Mouse (Mus musculus) forebrain, embryonic 14.5 days (tissue): ENCODE data around the gene Scn4a. TPM values are rescaled to one million over a fixed set of nuclear protein-coding genes. Genes with fewer than 3 reads are reported as not detected.

Experiments used
- ATAC-seq: fragments of 200-750 bp; cut with Nextera tagmentation; 2 replicates; pipeline ENCODE4 v1.8.0; 2017; ENCODE audit warnings: mild to moderate bottlenecking, moderate library complexity
- DNase-seq: peaks from one replicate; pipeline ENCODE4 v3.0.0-alpha.2; 2015; ENCODE audit warnings: low spot score
- H3K27ac ChIP-seq: fragments of 300-500 bp; sonication (generic); 2 replicates; pipeline ENCODE4 v1.5.1; 2014; ENCODE audit warnings: low read depth, mild to moderate bottlenecking, control low read depth, low read length, moderate library complexity
- H3K27me3 ChIP-seq: fragments of 300-500 bp; sonication (generic); replicated peaks from 2 replicates; pipeline ENCODE4 v1.6.1; 2014; ENCODE audit warnings: low read length, control low read depth, mixed read lengths; ENCODE audit not compliant: control insufficient read depth, insufficient read depth
- H3K36me3 ChIP-seq: fragments of 300-500 bp; sonication (generic); 2 replicates; pipeline ENCODE4 v1.6.1; 2014; ENCODE audit warnings: low read length, control low read depth; ENCODE audit not compliant: control insufficient read depth, insufficient read depth
- H3K4me1 ChIP-seq: fragments of 300-500 bp; sonication (generic); 2 replicates; pipeline ENCODE4 v1.6.1; 2014; ENCODE audit warnings: antibody characterized with exemption, low read length, control low read depth; ENCODE audit not compliant: control insufficient read depth, insufficient read depth
- H3K4me2 ChIP-seq: fragments of 300-500 bp; sonication (generic); 2 replicates; pipeline ENCODE4 v1.6.1; 2014; ENCODE audit warnings: mild to moderate bottlenecking, control low read depth, low read length
- H3K4me3 ChIP-seq: fragments of 300-500 bp; sonication (generic); 2 replicates; pipeline ENCODE4 v1.5.1; 2014; ENCODE audit warnings: low read depth, low read length, control low read depth
- H3K9ac ChIP-seq: fragments of 300-500 bp; sonication (generic); 2 replicates; pipeline ENCODE4 v1.6.1; 2014; ENCODE audit warnings: mild to moderate bottlenecking, low read length, control low read depth, moderate library complexity
- H3K9me3 ChIP-seq: fragments of 300-500 bp; sonication (generic); replicated peaks from 2 replicates; pipeline ENCODE4 v1.6.1; 2016; ENCODE audit warnings: low read length, control low read depth, mixed read lengths; ENCODE audit not compliant: control insufficient read depth
- WGBS: fragments of 180-500 bp; shearing (Covaris S2); extraction: QIAGEN DNeasy Blood & Tissue Kit; methylation state at CpG from one replicate; pipeline ENCODE4 v1.1.7; 2014; 5-methylcytosine and 5-hydroxymethylcytosine counted together
- polyA plus RNA-seq: library from polyadenylated mRNA; unstranded; fragments of >200 nt; fragmentation: Nextera tagmentation; extraction: Ambion mirVana; gene quantifications from 2 replicates; pipeline ENCODE4 v1.2.1, GENCODE M21; 2014

Scn4a gene
- polyA plus RNA-seq, 1 experiment from 2014 or later: not detected

- H3K27ac ChIP-seq: no peak overlapping the region
- ATAC-seq (no peak), DNase-seq (no peak)
- 70% methylated on average over 11 of the region's 11 CpGs for WGBS
- no peaks in the 10 kb centered on the region for H3K9me3 ChIP-seq
- H3K4me3 ChIP-seq: no peak overlapping the region
- H3K4me2 ChIP-seq: no peak overlapping the region
- no peak overlapping the region for H3K9ac ChIP-seq
- no peaks in the 10 kb centered on the region for H3K27me3 ChIP-seq
- no peaks in the 10 kb centered on the region for H3K36me3 ChIP-seq
- no peaks in the 10 kb centered on the region for H3K4me1 ChIP-seq
These were observed 20.9 kb upstream of the Scn4a start for GRCm38 (mm10) chr11:106373998-106374397.

- Histone ChIP-seq H3K36me3 (no peaks in the 10 kb centered on the region), H3K9ac (no peak overlapping the region), H3K27ac (no peak overlapping the region), H3K27me3 (no peaks in the 10 kb centered on the region), H3K4me1 (peaks cover 3% of the 10 kb centered on the region; the same call in 1 of the 2 replicates), H3K4me2 (no peak overlapping the region), H3K9me3 (no peaks in the 10 kb centered on the region), H3K4me3 (no peak overlapping the region)
- ATAC-seq (0 out of 2 replicates have a peak, but pooled peaks have one; percentile 23), DNase-seq (peak; percentile 76)
- 11% methylated on average over 3 of the region's 3 CpGs for WGBS
These were observed 13.2 kb upstream of the Scn4a start for GRCm38 (mm10) chr11:106366316-106366715.

GRCm38 (mm10) chr11:106365366-106365765 is 12.3 kb upstream of the Scn4a start, which contains the start of gene Prr29:
Gene Prr29 (plus strand): TSS chr11:106365472.
- DNase-seq: no peak
- no peak for ATAC-seq
- 53% methylated on average over 10 of the region's 10 CpGs for WGBS

GRCm38 (mm10) chr11:106364712-106365111 is 11.6 kb upstream of the Scn4a start:
- peaks cover 3% of the 10 kb centered on the region; the same call in 1 of the 2 replicates for H3K4me1 ChIP-seq
- no peak overlapping the region for H3K9ac ChIP-seq
- H3K4me2 ChIP-seq: no peak overlapping the region
- no peak overlapping the region for H3K27ac ChIP-seq
- H3K9me3 ChIP-seq: no peaks in the 10 kb centered on the region
- H3K4me3 ChIP-seq: no peak overlapping the region
- no peaks in the 10 kb centered on the region for H3K27me3 ChIP-seq
- 8% methylated on average over 11 of the region's 11 CpGs for WGBS
- H3K36me3 ChIP-seq: no peaks in the 10 kb centered on the region
- DNase-seq (peak; percentile 8), ATAC-seq (no peak)

More at GRCm38 (mm10) chr11:106365366-106365765, 12.3 kb upstream of the Scn4a start, which contains the start of gene Prr29:
- Histone ChIP-seq H3K36me3 (no peaks in the 10 kb centered on the region), H3K27me3 (no peaks in the 10 kb centered on the region), H3K4me1 (peaks cover 3% of the 10 kb centered on the region; the same call in 1 of the 2 replicates), H3K4me3 (no peak within 1 kb of the TSS), H3K9ac (no peak within 1 kb of the TSS), H3K27ac (no peak within 1 kb of the TSS), H3K4me2 (no peak within 1 kb of the TSS), H3K9me3 (no peaks in the 10 kb centered on the region)

GRCm38 (mm10) chr11:106359350-106359749 is 6.3 kb upstream of the Scn4a start:
- Histone ChIP-seq H3K9ac (no peak overlapping the region), H3K9me3 (no peaks in the 10 kb centered on the region), H3K36me3 (no peaks in the 10 kb centered on the region), H3K27ac (no peak overlapping the region), H3K4me1 (no peaks in the 10 kb centered on the region), H3K4me3 (no peak overlapping the region), H3K4me2 (no peak overlapping the region), H3K27me3 (no peaks in the 10 kb centered on the region)
- 21% methylated on average over 5 of the region's 5 CpGs for WGBS
- DNase-seq (peak; percentile 22), ATAC-seq (no peak)

- Histone ChIP-seq H3K9ac (no peak overlapping the region), H3K4me1 (no peaks in the 10 kb centered on the region), H3K27ac (no peak overlapping the region), H3K27me3 (no peaks in the 10 kb centered on the region), H3K4me2 (no peak overlapping the region), H3K36me3 (no peaks in the 10 kb centered on the region), H3K4me3 (no peak overlapping the region), H3K9me3 (no peaks in the 10 kb centered on the region)
- WGBS: 79% methylated on average over 19 of the region's 19 CpGs
- DNase-seq (no peak), ATAC-seq (no peak)
These were observed 2.5 kb upstream of the Scn4a start for GRCm38 (mm10) chr11:106355382-106356128.

- H3K27me3 ChIP-seq: no peaks in the 10 kb centered on the region
- WGBS: 54% methylated on average over 1 of the region's 1 CpGs
- H3K9ac ChIP-seq: no peak overlapping the region
- no peaks in the 10 kb centered on the region for H3K9me3 ChIP-seq
- ATAC-seq: no peak
- no peaks in the 10 kb centered on the region for H3K4me1 ChIP-seq
- H3K27ac ChIP-seq: no peak overlapping the region
- no peaks in the 10 kb centered on the region for H3K36me3 ChIP-seq
- H3K4me3 ChIP-seq: no peak overlapping the region
- no peak overlapping the region for H3K4me2 ChIP-seq
- DNase-seq: no peak
These were observed 1.1 kb upstream of the Scn4a start for GRCm38 (mm10) chr11:106354181-106354580.

- Histone ChIP-seq H3K4me2 (no peak overlapping the region), H3K27ac (no peak overlapping the region), H3K4me3 (no peak overlapping the region), H3K36me3 (no peaks in the 10 kb centered on the region), H3K9ac (no peak overlapping the region), H3K4me1 (no peaks in the 10 kb centered on the region), H3K9me3 (no peaks in the 10 kb centered on the region), H3K27me3 (no peaks in the 10 kb centered on the region)
- ATAC-seq (no peak), DNase-seq (no peak)
- WGBS: 80% methylated on average over 4 of the region's 4 CpGs
These were observed 1.1 kb downstream of the Scn4a start for GRCm38 (mm10) chr11:106351941-106352340.

- DNase-seq: no peak
- Histone ChIP-seq H3K4me1 (no peaks in the 10 kb centered on the region), H3K9ac (no peak overlapping the region), H3K4me2 (no peak overlapping the region), H3K9me3 (no peaks in the 10 kb centered on the region), H3K4me3 (no peak overlapping the region), H3K36me3 (no peaks in the 10 kb centered on the region), H3K27ac (no peak overlapping the region), H3K27me3 (no peaks in the 10 kb centered on the region)
- ATAC-seq: no peak
- 58% methylated on average over 3 of the region's 3 CpGs for WGBS
These were observed 1.8 kb downstream of the Scn4a start for GRCm38 (mm10) chr11:106351253-106351652.
